Mouse (Mus musculus) erythroblast, embryonic 14.5 days (primary cell): Measurements from ENCODE around the gene Prmt1.

Source experiments
- GATA1 ChIP-seq: IDR thresholded peaks from 2 replicates; pipeline ENCODE4 v1.6.1; 2012; ENCODE audit warnings: low read length, inconsistent platforms, mixed read lengths
- TAL1 ChIP-seq: IDR thresholded peaks from 3 replicates; pipeline ENCODE4 v1.6.1; 2012; ENCODE audit warnings: low read length, inconsistent platforms, mixed read lengths

GRCm38 (mm10) chr7:44974383-44975116, 11.8 kb downstream of the Prmt1 start, which contains the start of gene Cpt1c:
- TF ChIP-seq GATA1 (no peak), TAL1 (no peak)
